Mouse (Mus musculus): Measurements from ENCODE around the gene Slc8a1. TPM values are rescaled to one million over a fixed set of nuclear protein-coding genes. Genes with fewer than 3 reads are reported as not detected.

Gene Slc8a1
- total RNA-seq, 2 experiments from 2014 or later: 6.0 to 6.2 TPM

DNA sequence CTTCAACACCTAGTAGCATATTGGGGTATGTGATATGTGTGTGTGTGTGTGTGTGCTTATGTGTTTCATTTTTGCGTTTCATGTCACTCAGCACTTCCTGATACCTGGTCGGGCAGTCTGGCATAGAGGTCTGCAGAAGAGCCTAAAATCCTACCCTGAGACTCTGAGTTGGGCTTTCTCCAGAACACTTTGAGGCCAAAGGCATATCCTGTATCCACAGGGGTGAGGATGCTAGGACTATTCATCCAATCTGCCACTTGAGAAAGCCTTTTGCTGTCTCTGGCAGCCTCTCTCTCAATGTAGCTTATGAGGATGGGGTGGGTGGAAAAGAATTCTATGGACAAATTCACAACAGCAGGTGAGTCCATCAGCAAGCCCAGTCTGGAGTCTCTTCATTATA lies 234.1 kb downstream of the Slc8a1 start:
- no peak for DNase-seq

DNA sequence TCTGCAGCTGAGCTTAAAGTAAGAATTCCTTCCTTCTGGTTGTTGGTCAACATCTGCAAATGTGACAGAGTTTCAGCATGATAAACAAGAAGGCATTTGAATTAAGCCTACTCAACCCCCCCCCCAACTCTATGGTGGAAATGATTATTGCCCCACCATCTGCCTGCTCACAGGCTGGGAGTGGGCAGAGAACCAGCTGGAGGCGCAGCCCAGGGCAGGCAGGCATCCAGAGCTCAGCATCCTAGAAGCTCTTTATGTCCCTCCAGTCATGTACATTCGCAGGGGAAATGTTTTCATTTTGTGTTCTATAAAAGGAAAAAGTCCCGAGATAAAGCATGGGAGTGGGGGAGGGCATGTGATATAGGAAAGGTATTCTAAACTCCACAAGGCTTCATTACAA lies 235.4 kb downstream of the Slc8a1 start:
- DNase-seq: no peak

DNA sequence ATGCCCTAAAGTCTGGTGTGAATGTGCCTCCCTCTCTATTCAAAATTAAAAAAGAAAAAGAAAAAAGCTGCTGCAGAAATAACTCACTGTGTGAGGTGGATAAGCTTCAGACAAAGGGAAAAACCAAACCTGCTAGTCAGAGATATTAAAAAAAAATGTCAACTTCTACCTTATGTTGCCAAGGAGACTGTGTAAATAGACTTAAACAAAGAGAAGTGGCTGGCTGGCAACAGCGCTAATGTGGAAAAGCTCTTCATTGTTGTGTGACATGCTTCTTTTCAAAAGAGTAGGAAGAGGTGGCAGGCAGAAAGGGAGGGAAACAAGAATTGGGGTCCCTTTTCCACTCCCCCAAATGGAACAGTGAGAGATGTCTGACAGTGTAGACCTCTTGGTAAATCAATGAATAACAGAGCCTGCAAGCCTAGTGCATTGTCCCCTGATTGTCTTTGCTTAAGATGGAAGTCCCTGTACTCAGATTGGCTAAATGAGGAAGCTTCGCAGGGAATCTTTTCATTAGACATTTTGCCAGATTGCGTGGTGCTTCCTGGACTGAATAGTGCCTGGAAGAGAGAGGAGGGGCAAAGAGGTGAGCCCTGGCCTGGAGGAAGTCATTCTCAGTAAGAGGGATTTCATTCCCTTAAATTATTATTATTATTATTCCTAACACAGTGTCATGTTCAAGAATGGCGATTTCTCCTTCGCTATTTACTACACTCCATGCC lies 237.3 kb downstream of the Slc8a1 start:
- DNase-seq: no peak

DNA sequence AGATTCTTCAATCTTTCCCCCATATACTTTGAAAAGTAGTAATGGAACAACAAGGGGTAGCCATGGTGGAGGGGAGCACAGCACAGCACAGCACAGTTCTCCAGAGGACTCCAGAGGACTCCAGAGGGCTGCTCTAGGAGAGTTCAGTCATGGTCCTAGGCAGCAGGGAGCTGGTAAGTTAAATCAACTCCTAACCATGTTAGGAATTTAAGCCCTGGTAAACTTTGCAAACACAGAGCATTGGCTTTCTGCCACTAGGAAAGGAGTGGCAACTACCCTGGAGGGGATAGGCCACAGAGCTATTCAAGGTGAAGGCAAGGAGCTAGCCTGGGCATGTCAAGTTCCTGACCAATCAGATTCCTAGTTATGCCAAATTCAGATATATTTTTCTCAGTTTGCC lies 240.3 kb downstream of the Slc8a1 start:
- DNase-seq: no peak

DNA sequence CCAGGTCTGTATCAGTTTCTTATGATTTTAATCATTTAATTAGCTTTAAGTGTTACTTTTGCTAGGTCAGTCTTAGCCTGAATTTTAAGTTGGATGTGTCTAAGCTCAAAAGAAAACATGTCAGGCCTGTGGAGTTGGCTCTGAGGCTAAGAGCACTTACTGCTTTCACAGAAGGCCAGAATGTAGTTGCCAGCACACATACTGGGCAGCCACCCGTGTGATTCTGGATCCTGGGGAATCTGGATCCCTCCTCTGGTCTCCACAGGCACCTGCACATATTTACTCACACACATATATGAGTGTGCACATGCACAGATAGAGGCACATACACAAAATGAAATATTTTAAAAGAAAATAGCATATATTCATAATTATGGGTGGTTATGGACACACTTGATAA lies 241.6 kb downstream of the Slc8a1 start:
- DNase-seq: no peak

DNA sequence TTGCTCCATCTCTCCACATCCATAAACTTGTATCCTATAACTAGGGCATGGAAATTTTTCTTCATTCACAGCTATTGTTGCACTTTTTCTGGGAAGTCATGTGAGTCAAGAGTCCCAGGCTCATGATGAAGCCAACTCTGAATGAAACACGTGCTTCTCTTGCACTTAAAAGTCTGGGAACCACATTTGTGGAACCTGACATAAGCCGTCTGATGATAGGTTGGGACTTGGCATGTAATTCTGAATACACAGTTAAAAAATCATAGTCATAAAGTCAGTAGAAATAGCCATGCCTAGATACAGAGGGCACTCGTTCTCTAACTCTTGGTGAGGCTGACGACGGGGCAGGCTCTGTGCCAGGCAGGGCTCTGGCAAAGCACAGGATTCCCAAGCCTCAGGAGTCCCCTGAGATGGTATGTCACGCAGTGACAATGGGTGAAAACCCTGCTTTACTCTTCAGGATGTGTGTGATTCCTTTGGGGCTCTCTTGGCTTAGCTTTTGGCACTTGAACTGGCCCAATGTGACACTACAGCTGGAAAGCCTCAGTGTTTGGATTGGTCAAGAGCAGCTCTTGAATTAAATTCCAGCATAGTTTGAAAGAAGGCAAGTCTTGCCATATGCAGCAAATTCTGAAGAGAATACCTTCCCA lies 245.8 kb downstream of the Slc8a1 start:
- DNase-seq: peak in 1 of 2 experiments; percentile 4

DNA sequence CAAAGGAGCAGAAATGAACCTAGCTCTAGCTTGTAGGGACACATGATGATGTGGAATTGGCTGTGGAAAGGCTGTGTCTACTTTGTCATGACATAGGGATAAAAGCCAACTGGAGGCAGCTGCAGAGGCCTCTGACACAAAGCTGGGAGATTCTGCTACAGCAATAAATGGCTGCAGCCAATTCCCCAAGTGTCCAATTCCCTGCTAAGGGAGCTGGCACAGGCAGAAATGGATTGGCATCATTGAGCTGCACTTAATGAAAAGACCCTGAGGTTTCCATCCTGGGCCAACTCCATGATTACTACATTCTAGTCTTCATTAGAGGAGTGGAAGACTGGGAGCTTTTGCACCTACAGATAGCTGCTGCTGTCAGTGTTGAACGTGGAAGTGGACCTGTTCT lies 251.8 kb downstream of the Slc8a1 start:
- DNase-seq: no peak

DNA sequence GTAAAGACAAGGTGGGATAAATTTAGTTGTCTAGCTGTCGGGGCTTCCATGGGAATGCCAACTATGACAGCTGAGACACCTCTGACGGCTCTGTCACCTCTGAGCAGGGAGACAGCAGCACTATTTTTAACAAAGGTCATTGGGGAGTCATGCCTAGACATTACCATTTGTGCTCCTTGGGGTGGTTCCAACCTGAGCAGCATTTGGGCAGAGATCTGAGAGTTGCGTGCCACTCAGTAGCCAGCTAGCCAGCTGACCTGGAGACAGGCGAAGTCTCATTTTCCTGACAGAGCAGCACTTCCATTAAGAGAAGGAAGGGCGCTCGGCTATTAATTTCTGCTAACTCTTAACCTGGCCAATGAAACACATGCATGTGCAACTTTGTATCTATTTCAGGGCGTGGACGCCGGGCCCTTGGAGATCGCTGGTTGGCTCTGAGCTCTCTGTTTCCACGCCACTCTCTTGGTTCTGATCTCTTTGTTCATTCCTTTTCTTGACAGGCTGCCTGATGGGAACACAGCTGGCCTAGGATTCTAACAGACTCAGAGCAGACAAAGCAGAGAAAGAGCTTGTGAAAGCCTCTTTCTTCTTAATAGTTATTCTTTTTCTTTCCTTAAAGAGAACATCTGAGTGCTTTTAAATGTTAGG lies 256.2 kb downstream of the Slc8a1 start:
- DNase-seq: peak in 1 of 2 experiments; percentile 11

DNA sequence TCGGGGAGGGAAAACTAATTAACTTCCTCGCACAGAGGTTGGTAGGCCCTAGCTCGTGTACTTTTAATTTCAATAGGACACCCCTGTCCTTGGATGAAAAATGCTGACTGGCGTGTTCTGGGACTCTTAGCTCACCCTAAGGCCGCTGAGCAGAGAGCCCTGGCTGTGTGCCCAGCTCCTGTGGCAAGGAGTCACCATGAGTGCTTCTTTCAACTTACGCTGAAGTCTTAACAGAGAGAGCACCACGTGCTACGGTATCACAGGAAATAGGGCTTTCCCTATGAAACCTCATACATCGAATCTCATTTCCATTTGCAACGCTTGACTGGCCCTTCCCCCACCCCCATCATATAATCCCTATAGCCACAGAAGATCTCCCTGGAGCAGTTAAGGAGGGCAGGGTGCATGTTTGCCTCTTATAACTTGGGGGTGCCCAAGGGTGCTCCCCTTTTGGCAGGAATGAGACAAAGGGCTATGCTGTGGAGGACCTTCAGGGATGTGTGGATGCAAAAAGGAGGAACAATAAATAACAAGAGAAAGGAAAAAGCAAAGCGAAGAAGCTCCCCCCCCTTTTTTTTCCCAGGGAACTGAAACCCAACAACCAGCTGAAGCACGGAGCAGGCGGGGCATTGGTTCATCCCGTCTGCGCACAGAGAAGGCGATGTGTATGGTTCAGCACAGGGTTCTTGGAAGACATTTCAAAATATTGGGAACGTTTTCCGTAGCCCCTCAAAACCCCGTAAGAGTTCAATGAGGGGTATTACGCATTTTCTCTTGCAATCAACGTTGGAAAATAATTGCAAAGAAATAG lies 257.6 kb downstream of the Slc8a1 start:
- peak; percentile 94 to 95 for DNase-seq

DNA sequence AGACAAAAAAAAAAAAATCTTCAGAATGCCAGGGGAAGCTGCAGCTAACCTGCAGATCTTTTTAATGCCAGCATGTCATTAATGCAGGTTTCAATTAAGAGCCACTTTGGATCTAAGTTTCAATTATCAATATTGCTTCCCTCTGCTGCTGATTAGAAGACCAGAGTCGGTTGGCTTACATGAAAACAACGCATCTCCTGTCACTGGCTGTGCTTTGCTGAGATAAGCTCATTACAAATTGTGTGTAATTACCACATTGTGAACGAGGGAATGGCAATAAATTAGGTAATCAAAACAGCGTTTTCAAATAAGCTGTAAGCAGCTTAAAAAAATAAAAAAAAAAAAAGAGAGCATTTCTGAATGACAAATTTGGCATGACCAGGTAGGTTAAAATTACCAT lies 258.4 kb downstream of the Slc8a1 start:
- no peak for DNase-seq

DNA sequence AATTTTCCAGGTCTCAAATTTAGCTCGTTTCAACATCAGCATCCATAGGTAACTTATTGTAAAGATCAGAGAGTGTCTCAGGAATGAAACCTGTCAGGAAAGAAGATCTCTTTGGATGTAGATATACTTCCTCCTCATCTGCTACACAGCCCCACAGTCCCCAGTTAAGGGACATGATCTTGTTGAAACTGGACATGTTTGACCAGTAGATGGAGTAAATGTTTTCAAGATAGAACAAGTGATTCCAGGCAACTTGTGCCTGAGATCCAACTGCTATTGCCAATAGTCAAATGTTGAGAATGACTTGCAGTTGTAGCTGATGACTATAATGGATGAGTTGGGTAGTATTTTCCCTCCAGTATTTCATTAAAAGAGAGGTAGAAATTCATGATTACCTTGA lies 260.8 kb downstream of the Slc8a1 start:
- no peak for DNase-seq

DNA sequence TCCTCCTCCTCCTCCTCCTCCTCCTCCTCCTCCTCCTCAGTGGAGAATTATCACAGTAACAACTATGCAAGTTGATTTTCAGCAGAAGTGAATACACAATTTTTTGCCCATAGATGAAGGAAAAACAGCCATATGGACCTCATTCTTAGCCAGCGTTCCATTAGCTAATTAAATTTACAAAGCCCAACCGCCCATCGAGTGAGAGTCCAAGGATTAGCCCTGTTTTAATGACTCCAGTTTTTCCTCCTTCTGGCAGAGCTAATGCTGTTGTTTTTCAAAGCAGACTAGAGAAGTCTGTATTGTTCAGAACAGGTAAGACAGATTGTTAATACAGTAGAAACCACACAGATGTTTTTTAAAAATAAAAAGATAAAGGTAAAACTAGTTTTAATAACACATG lies 264.8 kb downstream of the Slc8a1 start:
- no peak for DNase-seq

DNA sequence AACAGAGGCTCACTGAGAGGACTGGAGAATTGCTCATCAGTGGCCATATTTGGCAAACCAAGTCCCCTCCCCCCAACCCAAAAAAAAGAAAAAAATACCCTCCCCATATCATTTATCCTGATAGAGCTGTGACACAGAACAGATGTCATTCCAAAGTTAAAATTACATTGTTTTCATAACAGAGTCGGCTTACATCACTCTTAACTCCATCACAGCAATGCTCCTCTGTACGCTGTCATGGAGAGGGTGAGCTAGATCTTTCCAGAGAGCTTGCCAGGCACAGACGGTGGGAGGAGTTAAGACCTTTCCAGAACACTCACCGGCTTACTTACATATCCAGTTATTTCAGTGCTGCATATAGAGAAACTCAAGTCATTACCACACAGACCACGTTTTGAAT lies 269.2 kb downstream of the Slc8a1 start:
- no peak for DNase-seq

DNA sequence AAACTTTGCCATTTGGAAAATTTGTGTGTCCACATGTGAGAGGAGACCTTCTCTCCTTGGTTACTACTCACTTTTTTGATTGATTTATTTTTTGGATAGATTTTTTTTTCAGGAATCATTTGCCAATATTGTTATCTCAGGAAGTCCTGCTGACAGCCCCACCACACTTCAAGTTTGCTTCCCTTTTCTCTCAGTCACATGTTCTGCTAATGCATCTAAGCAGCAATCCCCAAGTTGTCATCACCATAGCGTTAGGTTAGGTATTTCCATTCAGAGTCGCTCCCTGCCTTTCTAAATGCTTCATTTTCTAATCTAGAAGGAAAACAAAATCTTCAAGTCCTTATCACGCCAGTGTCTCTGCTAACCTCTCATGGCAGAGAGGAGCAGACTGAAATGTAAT lies 278.8 kb downstream of the Slc8a1 start:
- DNase-seq: no peak

DNA sequence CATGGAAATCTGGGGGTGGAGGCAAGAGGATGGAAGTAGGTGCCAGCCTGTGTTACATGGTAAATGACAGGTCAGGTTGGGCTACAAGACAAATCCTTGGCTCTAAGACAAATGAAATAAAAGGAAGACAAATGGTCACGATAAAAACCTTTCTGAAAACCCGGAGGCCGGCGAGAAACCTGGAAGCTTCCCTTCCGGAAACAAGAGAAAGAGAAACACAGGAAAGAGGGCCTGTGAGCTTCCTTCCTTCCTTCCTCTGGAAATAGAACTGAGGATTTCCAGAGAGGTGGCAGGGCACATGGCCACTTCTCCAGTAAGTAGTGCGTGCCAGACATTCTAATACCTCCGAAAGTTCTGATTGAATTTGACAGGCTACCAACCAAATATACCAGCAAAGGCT lies 282.2 kb downstream of the Slc8a1 start:
- DNase-seq: no peak

DNA sequence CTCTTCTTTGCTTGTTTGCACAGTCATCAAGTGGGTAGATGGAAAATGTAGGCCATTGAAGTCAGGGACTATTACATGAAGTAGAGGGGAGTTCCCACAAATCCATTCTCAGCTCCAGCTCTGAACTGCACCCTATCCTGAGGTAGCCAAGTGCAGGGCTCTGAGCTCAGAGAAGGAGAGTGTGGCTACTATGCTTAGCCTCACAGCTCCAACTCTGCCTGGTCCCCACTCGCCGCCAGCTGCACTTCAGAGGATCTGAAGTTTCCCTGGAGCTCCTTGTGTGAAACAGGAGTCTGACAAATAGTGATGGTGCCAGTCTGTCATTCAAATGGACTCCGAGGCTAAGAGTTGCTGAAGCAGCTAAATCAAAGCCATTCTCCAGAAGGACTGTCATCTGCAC lies 282.9 kb downstream of the Slc8a1 start:
- DNase-seq: no peak

DNA sequence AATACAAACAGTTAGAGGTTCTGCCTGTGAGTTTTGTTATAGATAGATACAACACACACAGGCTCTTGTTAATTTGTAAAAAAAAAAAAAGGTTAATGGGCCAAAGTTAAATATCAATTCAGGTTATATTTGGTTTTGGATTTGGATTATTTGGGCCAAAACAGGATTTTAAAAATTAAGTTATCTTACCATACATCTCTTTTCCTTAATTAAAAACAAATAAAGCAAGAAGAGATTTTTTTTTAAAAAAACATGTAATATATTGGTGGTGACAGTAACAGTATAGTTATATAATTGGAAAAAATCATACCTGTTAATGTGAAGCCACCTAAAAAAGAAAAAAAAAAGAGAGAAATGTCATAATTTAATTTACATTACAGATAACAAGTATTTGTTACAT lies 296.7 kb downstream of the Slc8a1 start, which contains the start of gene Gm11096:
Gene Gm11096, plus strand, starts transcription at position 301 of the 400 bp plus-strand sequence.
- DNase-seq: no peak

DNA sequence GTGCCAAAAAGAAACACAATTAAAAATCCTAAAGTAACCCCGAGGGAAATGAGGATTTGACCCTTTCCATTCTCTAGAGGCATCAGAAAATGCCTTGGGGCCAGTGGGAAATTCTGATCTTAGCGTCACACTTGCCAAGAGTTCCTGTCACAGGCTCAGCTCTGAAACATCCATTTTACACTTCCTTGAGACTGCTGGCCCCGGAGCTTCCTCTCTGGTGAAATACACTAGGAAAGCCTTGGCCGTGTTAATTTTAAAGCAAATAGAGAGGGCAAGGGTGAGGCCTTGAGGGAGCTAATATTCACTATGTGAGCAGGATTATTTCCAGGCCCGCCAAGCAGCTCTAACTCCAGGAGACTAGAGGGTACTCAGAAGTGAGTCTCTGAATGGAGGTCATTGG lies 305.0 kb downstream of the Slc8a1 start:
- DNase-seq: peak in 1 of 2 experiments; percentile 11

DNA sequence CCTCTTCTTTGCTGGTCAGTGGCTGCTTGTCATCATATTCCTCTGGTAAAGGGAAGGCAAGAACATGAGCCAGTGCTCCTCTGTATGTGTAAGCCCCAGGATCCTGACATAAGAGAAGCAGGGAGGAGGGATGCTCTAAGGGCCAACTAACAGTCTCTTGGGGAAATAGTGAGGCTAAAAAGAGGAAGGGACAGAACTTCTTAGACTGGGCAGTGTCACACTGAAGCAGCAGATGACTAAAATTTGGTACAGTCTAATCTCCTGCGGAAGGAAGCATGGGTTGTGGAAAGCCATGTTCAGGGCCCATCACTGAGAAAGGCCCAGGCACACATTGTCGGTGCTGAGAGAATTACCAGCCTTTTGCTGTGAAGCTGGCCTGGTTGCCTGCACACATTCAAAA lies 305.4 kb downstream of the Slc8a1 start:
- DNase-seq: no peak

DNA sequence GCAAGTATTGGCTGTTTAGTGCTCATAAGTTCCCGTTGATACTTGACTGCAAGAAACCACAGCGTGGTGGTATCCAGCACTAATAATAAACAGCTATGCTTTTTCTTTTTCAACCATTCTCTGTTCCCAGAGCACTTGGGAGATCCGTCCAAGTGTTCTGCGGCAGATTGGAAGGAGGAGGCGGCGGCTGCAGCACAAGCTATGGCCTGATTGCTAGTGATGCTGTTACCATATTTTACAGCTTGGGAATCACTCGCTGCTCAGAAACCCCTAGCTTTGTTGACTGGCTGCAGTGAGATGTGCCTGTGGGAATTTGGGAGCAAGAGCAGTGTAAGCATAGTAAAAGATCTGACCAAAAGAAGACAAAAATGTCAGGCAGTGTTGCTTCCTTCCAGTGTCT lies 310.9 kb downstream of the Slc8a1 start:
- DNase-seq: no peak

DNA sequence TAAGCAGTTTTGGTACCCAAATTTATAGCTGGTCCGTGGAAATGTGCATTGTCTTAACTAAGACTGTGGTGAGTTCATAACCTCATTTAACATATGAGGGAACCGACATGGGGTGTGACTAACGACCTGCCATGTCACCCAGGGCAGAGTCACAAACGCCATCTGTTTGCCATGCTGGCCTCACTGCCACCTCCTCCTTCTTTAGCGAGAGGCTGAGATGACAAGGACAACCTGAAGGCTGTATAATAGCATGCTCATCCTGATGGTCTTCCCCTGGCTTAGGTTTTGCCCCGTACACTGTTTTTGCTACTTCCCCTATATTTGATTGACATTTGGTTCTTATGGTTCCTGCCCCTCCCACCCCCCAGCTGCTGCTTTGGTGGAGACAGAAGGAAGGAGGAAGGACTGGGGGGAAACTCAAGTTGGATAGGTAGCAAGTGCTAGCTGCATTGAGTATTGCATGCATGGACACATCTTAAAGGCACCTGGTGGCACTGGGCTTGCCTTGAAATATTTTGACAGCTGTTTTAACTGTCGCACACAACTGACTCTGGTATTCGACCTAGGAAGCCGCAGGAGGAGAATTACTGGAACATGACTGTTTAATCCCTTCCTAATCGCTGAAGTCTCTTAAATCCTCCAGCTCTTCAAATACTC lies 313.8 kb downstream of the Slc8a1 start:
- no peak for DNase-seq

Measured in adrenal gland, postnatal 36 days (tissue).